In genomic region chr6:143008865-143009264, GRCm38 (mm10) we compare ENCODE assay signal across 13 mouse cellular contexts. TPM values are rescaled to one million over a fixed set of nuclear protein-coding genes. Genes with fewer than 3 reads are reported as not detected.
"Had no signal": no experiment of that assay in that cellular context is flagged by ENCODE, and none has a peak within 500 bp of the region (broad histone marks: within the 10 kb centered on the region; RNA-seq: fewer than 3 reads in every experiment).

No protein-coding gene starts in this region.

- H3K4me2 ChIP-seq: limb, embryonic 15.5 days; neural tube, embryonic 12.5 days had no signal

- H3K9ac ChIP-seq: limb, embryonic 15.5 days; liver, embryonic 14.5 days; neural tube, embryonic 12.5 days had no signal

- DNase-seq: kidney, adult 2 months; kidney, postnatal 36 days; layer of hippocampus, adult 9-11 months; layer of hippocampus, postnatal 36 days; lung, adult 18-20 months; right cerebral cortex, adult 18-20 months; right cerebral cortex, postnatal 25 days; thymus, postnatal 4 days had no signal

- H3K4me1 ChIP-seq: limb, embryonic 15.5 days; neural tube, embryonic 12.5 days had no signal

- H3K4me3 ChIP-seq: limb, embryonic 15.5 days; neural tube, embryonic 12.5 days had no signal

- H3K27me3 ChIP-seq: limb, embryonic 15.5 days; neural tube, embryonic 12.5 days had no signal

- H3K27ac ChIP-seq: kidney, postnatal 0 days; limb, embryonic 15.5 days; liver, embryonic 14.5 days; neural tube, embryonic 12.5 days had no signal

- H3K9me3 ChIP-seq: limb, embryonic 15.5 days; neural tube, embryonic 12.5 days had no signal

RNA-seq across cellular contexts. Expression of gene St8sia1, which starts 44.6 kb away (rescaled TPM):
- total RNA-seq: monocyte, adult 5-6 weeks had no signal
